Mouse (Mus musculus) heart, postnatal 0 days (tissue): ENCODE measurements at regions not wholly inside any gene's neighbourhood (a gene's known extent, or its start where the extent isn't known, plus 50 kb on each side); places are given as distances from the start of the nearest gene placed in this dataset.

ENCODE experiments used
- CTCF ChIP-seq: IDR thresholded peaks from 2 replicates; pipeline ENCODE4 v1.5.1; 2016; ENCODE audit warnings: antibody characterized with exemption, control low read depth, low read depth
- EP300 ChIP-seq: IDR thresholded peaks from 2 replicates; pipeline ENCODE4 v1.6.1; 2016; ENCODE audit warnings: antibody characterized with exemption, low read depth

- TF ChIP-seq CTCF (no peak), EP300 (no peak)
Measured at GRCm38 (mm10) chr3:60884027-60884426, 118.6 kb upstream of the P2ry1 start.
